Mouse (Mus musculus) spleen, adult 2 months (tissue): Measurements from ENCODE around the gene Carm1.

ENCODE experiments used
- CTCF ChIP-seq: fragments of 200-500 bp; IDR thresholded peaks from 2 replicates; pipeline ENCODE4 v1.5.1; 2011; ENCODE audit warnings: mild to moderate bottlenecking, inconsistent platforms; ENCODE audit not compliant: insufficient read depth, insufficient read length, insufficient replicate concordance; ENCODE audit errors: extremely low read depth
- POLR2A ChIP-seq: fragments of 200-500 bp; IDR thresholded peaks from 2 replicates; pipeline ENCODE4 v1.6.1; 2011; ENCODE audit warnings: low read depth, low read length, inconsistent platforms

DNA sequence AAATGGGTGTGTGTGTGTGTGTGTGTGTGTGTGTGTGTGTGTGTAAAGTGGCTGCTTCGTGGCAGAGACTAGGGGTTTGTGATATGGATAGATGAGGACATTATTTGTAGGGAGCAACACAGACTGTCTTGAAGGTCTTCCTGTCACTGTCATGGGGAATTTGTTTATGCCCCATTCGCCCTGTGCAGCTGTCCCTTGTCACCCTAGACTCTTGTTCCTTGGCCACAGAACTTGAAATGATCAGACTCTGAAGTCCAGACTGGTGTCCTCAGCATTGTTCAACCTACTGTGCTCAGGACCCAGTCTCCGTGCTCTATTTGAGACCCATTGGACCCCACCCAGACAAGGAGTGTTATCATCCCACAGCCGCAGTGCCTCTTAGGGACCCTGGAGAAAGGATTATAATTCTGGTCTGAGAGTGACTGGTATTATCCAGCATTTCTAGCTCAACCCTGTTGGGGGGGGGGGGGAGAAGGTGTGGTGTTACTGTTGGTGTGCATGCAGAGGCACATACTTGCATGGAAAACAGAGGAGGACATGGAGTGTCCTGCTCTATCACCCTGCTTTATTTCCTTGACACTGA is 18.4 kb downstream of the Carm1 start:
- TF ChIP-seq CTCF: no peak
- TF ChIP-seq POLR2A: no peak
